Mouse (Mus musculus) megakaryocyte, embryonic 14.5 days (primary cell): ENCODE measurements around the gene Ablim1.

ENCODE experiments used
- FLI1 ChIP-seq: IDR thresholded peaks from 2 replicates; pipeline ENCODE4 v1.6.1; 2012; ENCODE audit warnings: low read length, inconsistent platforms, mixed read lengths
- GATA1 ChIP-seq: IDR thresholded peaks from 3 replicates; pipeline ENCODE4 v1.6.1; 2012; ENCODE audit warnings: mixed read lengths, low read length, inconsistent platforms, borderline replicate concordance

- TF ChIP-seq FLI1 (no peak), GATA1 (no peak)
Measured at GRCm38 (mm10) chr19:57355451-57356251, 40.9 kb upstream of the Ablim1 start.
